Mouse (Mus musculus) ES-Bruce4 (cell line): Measurements from ENCODE around the gene Olfr273. TPM values are rescaled to one million over a fixed set of nuclear protein-coding genes. Genes with fewer than 3 reads are reported as not detected.
A peak's percentile ranks its signal among the peaks of the same experiment; 100 is the strongest.
"Not testable (repeated sequence)": the region's sequence is repeated elsewhere in the genome, so short reads cannot be mapped to it uniquely, and the experiment has no call there.

Experiments
- H3K27ac ChIP-seq: 2 replicates; pipeline ENCODE4 v1.5.1; 2012; ENCODE audit warnings: low read length, inconsistent platforms; ENCODE audit not compliant: insufficient read depth
- H3K27me3 ChIP-seq: 2 replicates; pipeline ENCODE4 v1.6.1; 2012; ENCODE audit warnings: mild to moderate bottlenecking, low read length, inconsistent platforms; ENCODE audit not compliant: control insufficient read depth, poor library complexity, insufficient read depth, severe bottlenecking
- H3K36me3 ChIP-seq: 2 replicates; pipeline ENCODE4 v1.6.1; 2012; ENCODE audit warnings: inconsistent platforms, mild to moderate bottlenecking, low read length, moderate library complexity; ENCODE audit not compliant: control insufficient read depth, poor library complexity, insufficient read depth, severe bottlenecking
- H3K4me1 ChIP-seq: one replicate; pipeline ENCODE4 v1.8.1; 2011; ENCODE audit warnings: low read length; ENCODE audit not compliant: control insufficient read depth, insufficient read depth
- H3K4me3 ChIP-seq: 2 replicates; pipeline ENCODE4 v1.5.1; 2011; ENCODE audit warnings: low read depth, mild to moderate bottlenecking, low read length
- H3K9ac ChIP-seq: 2 replicates; pipeline ENCODE4 v1.6.1; 2012; ENCODE audit warnings: low read depth, mild to moderate bottlenecking, inconsistent platforms; ENCODE audit not compliant: poor library complexity, severe bottlenecking
- H3K9me3 ChIP-seq: replicated peaks from 2 replicates; pipeline ENCODE4 v1.6.1; 2012; ENCODE audit warnings: mild to moderate bottlenecking, low read length, inconsistent platforms; ENCODE audit not compliant: control insufficient read depth, poor library complexity, insufficient read depth, severe bottlenecking
- CTCF ChIP-seq: IDR thresholded peaks from one replicate; pipeline ENCODE4 v1.8.1; 2011; ENCODE audit warnings: low read depth, low read length
- EP300 ChIP-seq: IDR thresholded peaks from 2 replicates; pipeline ENCODE4 v1.6.1; 2011; ENCODE audit warnings: low read depth, low read length; ENCODE audit not compliant: insufficient read depth
- POLR2A ChIP-seq: IDR thresholded peaks from one replicate; pipeline ENCODE4 v1.8.1; 2011; ENCODE audit warnings: low read length; ENCODE audit not compliant: insufficient read depth
- polyA plus RNA-seq: library from polyadenylated mRNA; stranded (reverse); fragments of >200 nt; gene quantifications from 2 replicates; pipeline ENCODE4 v1.2.4, GENCODE M21; 2011; ENCODE audit warnings: low read depth; ENCODE audit not compliant: missing spikeins, insufficient read depth, insufficient read length

The Olfr273 gene
- not detected in 2 replicates for polyA plus RNA-seq

- Histone ChIP-seq H3K9me3 (no peaks in the 10 kb centered on the region), H3K9ac (no peak within 1 kb of the TSS), H3K36me3 (no peaks in the 10 kb centered on the region), H3K27me3 (no peaks in the 10 kb centered on the region), H3K27ac (no peak within 1 kb of the TSS), H3K4me3 (no peak within 1 kb of the TSS), H3K4me1 (no peaks in the 10 kb centered on the region)
- TF ChIP-seq POLR2A (no peak), CTCF (no peak), EP300 (no peak)
Measured at GRCm38 (mm10) chr4:52859136-52859535, at the start of gene Olfr273. Gene Olfr273, minus strand, starts transcription at chr4:52859236.

DNA sequence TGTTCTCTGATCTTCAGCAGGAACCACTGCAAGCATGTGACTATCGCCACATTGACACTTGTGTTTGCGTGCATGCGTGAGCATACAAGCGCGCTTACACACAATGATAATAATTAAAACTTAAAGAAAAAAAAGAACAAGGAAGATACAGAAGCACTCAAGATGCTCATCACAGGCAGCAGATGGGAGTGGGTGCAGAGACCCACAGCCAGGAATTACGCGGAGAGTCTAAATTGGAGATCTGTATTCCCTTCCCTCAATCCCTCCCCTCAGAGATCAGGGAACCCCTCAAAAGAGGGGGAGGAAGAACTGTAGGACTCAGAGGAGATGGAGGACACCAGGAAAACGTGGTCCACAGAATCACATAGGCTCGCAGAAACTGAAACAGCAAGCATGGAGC is 5.1 kb upstream of the Olfr273 start:
- TF ChIP-seq EP300 (no peak), POLR2A (no peak), CTCF (no peak)
- Histone ChIP-seq H3K9me3 (no peaks in the 10 kb centered on the region), H3K27ac (no peak overlapping the region), H3K4me3 (no peak overlapping the region), H3K4me1 (no peaks in the 10 kb centered on the region), H3K27me3 (no peaks in the 10 kb centered on the region), H3K36me3 (no peaks in the 10 kb centered on the region), H3K9ac (no peak overlapping the region)

DNA sequence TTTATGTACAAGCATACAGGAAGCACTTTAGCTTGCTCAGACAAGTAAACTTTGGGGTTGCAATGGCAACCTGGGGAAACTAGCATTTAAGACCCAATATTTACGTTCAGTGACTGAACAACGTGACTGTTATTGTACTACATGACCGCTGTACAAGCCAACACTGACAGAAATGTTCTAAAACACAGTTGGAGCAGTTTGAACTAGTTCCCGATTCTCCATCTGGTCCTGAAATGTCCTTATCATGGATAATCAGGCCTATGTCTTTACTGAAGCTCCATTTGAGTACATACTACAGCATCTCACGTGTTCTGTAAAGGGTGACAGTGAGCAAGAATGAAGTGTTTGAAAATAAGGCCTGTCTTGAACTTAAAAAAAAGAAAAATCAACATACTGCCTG is 9.4 kb downstream of the Olfr273 start:
- Histone ChIP-seq H3K36me3 (no peaks in the 10 kb centered on the region), H3K9me3 (no peaks in the 10 kb centered on the region), H3K4me3 (no peak overlapping the region), H3K27ac (no peak overlapping the region), H3K4me1 (no peaks in the 10 kb centered on the region), H3K9ac (no peak overlapping the region), H3K27me3 (no peaks in the 10 kb centered on the region; the same call in 1 of the 2 replicates)
- TF ChIP-seq POLR2A (no peak), EP300 (no peak), CTCF (no peak)

- Histone ChIP-seq H3K36me3 (no peaks in the 10 kb centered on the region), H3K4me3 (no peak overlapping the region), H3K9me3 (no peaks in the 10 kb centered on the region), H3K27ac (no peak overlapping the region), H3K9ac (no peak overlapping the region), H3K4me1 (no peaks in the 10 kb centered on the region), H3K27me3 (no peaks in the 10 kb centered on the region; the same call in 1 of the 2 replicates)
- TF ChIP-seq CTCF (no peak), EP300 (no peak), POLR2A (no peak)
Measured at GRCm38 (mm10) chr4:52849039-52849635, 9.9 kb downstream of the Olfr273 start.

DNA sequence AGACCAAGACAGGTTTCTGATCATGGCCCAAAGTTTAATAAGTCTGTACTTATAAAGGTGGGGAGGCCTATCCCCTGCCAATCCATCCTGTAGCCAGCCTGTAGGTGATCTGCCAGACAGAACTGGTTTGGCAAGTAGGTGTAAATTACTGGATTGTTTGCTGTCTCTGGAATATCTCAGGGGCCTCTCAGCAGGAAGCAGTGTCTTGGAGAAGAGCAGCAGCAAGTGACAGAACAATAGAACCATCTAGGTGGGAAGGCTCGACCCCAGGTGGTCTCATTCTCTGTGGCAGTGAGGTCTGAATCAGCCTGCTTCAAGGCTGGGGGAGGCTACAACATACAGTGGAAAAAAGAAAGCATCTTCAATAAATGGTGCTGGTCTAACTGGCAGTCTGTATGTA is 13.6 kb downstream of the Olfr273 start:
- H3K4me3 ChIP-seq, H3K27ac ChIP-seq, H3K36me3 ChIP-seq, H3K9ac ChIP-seq, H3K4me1 ChIP-seq, H3K9me3 ChIP-seq, H3K27me3 ChIP-seq: not testable (repeated sequence)
- TF ChIP-seq EP300 = 0 out of 2 replicates have a peak, but pooled peaks have one; percentile 17

DNA sequence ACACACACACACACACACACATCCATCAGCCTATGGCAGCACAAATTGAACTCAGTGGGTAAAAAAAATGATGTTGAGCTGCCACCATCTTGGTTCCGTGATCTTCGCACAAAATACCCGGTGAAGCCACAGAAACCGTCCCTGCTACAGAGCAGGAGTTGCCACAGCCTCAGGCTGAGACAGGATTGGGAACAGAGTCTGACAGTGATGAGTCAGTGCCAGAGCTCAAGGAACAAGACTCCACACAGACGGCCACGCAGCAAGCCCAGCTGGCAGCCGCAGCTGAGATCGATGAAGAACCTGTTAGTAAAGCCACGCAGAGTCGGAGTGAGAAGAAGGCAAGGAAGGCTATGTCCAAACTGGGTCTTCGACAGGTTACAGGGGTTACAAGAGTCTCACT is 37.7 kb downstream of the Olfr273 start:
- Histone ChIP-seq H3K9ac (no peak overlapping the region), H3K4me3 (no peak overlapping the region), H3K4me1 (no peaks in the 10 kb centered on the region), H3K27ac (no peak overlapping the region), H3K36me3 (no peaks in the 10 kb centered on the region), H3K27me3 (no peaks in the 10 kb centered on the region; the same call in 1 of the 2 replicates), H3K9me3 (no peaks in the 10 kb centered on the region)
- TF ChIP-seq POLR2A (no peak), EP300 (no peak), CTCF (no peak)
